Mouse (Mus musculus) adrenal gland, adult 18-20 months (tissue): ENCODE measurements around the gene Kdm5a. TPM values are rescaled to one million over a fixed set of nuclear protein-coding genes. Genes with fewer than 3 reads are reported as not detected.

Experiments used
- DNase-seq, 2 experiments: peaks; one replicate each; pipeline ENCODE4 v3.0.0; 2021 to 2022; ENCODE audit warnings: low spot score in 2 of 2
- total RNA-seq, 2 experiments: library from RNA; stranded (reverse); gene quantifications; 1 replicate in 1 of 2; 2 replicates in 1 of 2; pipeline ENCODE4 v1.2.3; 2021

The Kdm5a gene
- total RNA-seq, 2 experiments from 2014 or later: 39.0 to 48.5 TPM

DNA sequence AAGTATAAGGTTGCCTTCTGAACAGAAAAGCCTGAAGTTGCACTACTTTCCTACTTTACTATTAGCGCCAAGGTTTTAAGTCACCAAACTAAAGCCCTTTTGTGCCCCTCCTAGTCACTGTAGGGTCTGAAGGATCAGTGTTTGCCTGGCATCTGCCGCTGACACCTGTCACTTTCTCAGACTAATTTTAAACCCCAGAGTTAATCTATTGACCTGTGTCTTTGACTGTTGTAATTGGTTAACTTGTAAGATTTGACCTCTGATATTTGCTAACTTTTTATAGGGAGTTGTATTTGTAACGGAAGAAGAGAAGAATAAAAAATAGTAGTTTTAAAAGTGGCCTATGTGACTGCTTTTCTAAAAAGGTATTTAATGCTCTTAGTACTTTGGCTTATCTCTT, 74.2 kb downstream of the Kdm5a start:
- no peak for DNase-seq

DNA sequence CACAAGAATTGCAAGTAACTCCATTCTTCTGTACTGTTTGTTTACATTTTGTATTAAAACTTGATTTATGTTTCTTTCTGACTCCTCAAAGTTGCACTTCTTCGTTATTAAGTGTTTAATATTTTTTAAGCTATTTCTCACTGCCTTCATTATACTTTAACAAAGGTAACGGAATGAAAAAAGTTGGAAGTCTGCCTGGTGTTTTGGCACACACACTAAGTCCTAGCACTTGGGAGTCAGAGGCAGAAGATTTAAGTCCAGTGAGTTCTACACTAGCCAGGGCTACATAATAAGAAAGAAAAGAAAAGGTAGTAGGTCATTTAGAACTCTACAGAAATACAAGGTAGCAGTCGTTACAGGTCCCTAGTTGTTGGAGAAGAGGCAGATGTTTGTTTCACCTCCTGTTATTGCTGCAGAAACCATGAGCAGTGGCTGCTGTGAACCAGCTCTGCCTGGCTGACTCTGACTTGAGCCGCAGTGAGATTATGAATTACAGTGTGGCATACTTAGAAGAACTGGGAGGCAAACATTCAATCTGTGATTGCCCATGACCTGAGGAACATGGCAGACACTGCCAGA, 78.3 kb downstream of the Kdm5a start:
- DNase-seq: no peak

DNA sequence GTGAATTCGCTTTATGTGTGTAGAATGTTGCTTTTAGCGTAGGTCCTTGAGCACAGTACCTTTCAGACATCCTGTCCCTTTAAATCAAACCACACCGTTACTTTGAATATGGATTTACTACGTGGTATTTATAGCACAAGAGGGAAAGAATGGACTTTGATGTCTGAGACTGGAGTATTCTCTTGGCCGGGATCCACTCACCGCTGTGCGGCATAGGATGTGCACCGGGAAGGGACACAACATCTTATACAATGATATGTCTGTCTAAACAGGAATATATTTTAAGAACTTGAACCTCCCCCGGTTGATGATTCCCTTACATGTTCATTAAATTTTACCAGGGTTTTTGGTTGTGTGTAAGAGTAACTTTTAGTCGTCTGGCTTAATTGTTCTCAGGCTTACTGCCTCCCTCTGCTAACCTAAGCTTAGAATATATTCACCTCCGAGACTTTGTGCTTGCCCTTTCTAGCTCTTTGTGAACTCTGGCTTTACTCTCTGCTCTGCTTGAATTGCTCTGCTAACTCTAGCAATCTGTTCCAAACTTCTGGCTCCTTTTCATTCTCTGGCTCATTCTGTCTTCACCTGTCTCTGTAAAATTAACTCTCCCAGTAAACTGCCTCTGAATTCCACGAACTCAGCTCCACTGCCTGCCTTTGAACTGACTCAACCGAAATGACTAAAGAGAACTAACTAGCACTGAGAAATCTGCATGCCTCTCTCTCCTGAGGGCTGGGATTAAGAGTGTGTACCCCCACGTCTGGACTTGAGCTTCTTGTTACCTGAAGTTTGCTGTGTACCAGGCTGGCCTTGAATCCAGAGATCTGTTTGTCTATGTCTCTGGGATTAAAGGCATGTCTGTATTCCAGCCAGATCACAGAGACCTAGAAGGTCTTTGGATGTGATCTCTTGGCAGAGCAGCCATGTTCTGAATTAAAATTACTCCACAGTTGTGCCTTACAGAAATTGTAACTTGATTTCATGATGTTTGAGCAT, 79.7 kb downstream of the Kdm5a start:
- DNase-seq: no peak

DNA sequence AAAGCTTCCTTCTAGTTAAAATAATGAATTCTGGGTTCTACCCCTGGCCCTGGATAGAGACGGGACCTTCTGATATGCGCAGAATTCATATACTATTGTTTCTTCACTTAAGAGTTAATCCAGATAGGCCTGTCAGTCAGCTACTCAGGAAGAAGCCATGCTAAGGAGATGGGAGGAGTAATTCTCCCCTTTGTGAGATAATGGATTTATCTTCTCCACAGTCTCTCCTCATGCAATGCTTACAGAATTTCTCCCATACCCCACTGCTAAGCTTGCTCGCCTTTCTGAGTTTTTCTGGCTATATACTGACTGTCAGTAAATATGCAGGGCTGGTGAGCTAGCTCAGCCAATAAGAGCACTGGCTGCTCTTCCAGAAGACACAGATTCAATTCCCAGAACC, 86.3 kb downstream of the Kdm5a start:
- DNase-seq: no peak

DNA sequence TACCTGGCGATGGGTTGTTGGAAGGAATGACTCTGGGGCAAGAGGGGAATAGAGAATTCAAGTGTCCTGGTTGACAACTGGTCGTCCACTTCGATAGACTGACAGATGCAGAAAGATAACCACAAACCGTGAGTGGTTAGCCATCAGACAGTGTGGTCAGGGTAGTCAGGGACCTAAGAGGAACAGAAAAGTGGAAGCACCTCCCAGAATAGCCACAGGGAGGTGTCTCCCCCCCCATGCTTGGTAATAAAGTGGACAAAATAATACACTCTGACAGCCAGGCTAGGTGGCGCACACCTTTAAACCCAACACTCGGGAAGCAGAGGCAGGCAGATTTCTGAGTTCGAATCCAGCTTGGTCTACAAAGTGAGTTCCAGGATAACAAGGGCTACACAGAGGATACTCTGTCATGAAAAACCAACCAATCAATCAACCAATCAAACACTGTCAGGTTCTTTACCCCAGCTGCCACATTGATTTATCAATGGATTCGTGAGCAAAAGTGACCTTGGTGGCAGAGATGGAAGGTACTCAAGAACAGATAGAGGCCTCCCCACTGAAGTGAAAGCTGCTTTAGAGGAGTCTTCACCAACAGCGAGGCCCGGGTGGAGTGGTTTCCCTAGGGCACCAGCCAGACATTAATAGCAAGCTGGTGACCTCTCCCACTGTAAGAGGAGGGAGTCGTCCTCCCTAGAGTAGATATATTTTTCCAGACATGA, 88.6 kb downstream of the Kdm5a start:
- DNase-seq: no peak

DNA sequence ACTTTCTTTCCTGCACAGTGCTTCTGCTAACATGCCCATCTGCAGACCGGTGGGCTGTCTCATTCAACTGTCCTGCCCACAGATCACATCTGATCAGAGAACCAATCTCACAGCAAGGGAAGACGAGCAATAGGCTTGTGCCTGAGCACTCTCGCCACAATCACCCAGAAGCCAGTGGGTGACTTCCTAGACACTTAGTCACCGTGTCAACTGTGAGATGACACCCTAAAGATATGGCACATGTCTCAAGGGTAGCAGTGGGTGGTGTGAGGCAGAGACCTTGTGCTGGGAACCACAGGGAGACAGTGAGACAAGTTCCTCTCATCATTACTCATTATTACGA, 89.2 kb downstream of the Kdm5a start:
- DNase-seq: no peak

DNA sequence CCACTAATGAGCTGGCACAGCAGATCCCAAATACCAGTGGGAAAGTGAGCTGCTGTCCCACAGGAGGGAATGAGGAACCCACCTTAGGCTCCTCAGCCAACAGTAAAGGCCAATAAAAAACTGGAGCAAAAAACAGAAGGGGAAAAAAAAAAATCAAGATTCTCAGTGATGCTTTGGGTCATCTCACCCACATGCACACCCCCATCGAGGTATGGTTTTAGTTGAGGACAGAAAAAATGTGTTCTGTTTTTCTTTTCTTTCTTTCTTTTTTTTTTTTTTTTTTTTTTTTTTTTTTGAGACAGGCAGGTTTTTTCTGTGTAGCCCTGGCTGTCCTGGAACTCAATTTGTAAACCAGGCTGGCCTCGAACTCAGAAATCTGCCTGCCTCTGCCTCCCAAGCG, 89.6 kb downstream of the Kdm5a start:
- DNase-seq: no peak

DNA sequence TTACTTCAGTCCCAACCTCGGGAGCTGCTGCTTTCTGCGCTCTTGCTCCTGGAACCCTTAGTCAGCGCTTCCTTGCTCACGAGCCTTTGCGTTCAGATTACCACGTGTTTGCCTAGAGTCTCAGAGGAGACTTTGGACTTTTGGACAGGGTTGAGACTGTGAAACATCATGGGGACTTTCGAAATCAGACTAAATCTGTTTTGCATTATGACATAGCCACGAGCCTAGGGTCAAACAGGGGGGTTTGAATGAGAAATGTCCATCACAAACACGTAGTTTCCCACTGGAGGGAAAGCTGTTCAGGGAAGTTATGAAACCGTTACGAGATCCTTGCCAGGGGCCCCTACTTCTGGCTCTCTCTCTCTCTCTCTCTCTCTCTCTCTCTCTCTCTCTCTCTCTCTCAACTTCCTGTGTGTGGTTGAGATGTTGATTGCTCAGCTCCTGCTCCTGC, 90.7 kb downstream of the Kdm5a start:
- no peak for DNase-seq

DNA sequence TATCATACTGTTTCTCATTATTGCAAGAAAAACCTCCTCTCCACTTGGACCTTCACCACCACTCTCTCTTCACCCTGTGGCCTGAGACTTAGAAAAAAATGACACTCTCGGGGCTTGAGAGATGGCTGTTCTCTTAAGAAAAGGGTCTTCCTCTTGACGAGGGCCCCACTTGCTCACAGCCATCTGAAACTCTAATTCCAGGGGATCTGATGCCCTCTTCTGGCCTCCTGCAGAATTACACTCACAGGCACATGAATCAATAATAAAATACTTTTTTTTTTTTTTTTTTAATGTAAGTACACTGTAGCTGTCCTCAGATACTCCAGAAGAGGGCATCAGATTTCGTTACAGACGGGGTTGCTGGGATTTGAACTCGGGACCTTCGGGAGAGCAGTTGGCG, 93.2 kb downstream of the Kdm5a start:
- DNase-seq: no peak

DNA sequence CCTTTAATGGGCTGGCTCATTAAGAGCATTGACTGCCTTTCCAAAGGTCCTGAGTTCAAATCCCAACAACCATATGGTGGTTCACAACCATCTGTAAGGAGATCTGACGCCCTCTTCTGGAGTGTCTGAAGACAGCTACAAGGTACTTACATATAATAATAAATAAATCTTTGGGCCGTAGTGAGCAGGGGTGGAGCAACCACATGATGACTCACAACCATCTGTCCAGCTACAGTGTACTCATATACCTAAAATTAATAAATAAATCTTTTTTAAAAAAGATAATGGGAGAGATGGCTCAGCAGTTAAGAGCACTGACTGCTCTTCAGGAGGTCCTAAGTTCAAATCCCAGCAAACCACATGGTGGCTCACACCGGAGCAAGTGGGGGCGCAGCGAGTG, 93.8 kb downstream of the Kdm5a start:
- DNase-seq: no peak

DNA sequence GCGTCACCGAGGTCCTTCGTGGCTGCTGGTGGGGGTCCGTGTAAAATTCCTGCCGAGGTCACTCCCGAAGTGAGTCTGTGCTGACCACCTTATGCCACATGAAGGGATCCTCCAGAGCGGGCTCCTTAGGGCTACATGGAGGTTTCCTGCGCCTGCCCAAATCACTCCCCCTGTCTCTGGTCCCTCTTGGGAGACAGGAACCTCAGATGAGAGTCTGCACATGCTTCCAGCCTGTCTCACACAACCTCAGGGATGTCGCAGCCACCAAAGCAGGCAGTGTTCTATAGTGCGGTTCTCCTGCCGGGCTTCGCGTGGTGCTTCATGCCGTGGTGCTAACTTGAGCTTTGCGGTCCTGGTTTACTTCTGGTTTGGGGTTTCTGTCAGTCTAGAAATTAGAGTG, 97.3 kb downstream of the Kdm5a start:
- DNase-seq: no peak

DNA sequence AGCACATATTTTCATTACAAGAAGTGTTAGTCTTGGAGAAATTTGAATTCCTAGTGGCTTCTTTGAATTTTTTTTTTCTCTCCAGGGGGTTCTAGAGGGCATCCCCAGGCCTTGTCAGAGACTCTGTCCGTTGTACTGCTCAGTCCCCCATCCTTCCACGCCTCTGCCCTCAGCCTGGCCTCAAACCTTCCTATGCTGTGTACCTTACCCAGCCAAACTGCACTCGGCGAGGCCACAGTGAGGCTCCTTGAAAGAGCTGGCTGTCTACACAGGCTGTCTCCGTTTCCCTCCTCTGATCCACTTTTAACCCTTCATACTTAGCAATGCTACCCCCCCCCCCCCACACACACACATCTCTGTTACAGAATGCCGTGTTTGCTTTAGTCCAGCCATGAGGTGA, 98.3 kb downstream of the Kdm5a start:
- DNase-seq: no peak

DNA sequence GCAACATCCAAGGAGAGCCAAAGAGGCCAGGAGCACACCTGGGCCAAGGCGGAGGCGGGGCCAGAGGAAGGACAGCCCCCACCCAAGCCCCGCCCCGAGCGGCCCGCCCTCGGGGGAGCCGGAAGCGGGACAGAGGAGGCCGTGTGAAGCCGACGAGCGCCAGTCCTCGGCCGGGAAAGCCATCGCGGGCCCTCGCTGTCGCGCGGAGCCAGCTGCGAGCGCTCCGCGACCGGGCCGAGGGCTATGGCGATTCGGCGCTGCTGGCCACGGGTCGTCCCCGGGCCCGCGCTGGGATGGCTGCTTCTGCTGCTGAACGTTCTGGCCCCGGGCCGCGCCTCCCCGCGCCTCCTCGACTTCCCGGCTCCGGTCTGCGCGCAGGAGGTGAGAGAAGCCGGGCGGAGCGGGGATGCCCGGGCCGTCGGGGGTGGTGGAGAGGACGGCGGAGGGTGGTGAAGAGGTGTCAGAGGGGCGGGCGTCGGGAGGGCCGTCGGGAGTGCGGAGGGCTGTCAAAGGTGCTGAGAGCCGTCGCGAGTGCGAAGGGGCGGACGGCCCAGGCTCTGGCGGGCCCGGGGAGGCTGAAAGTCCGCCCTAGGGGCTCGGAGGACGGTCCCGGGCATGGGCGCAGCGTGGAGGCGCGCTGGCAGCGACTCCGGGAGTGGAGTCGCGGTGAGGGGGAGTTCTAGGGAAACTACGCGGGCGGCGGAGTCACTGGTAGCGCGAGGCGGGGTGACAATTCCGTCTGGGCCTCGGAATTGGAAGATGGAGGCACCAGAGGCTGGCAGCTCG, 99.4 kb downstream of the Kdm5a start, which contains the start of gene Il17ra:
TSS of gene Il17ra (plus strand) at position 162 of the 786 bp plus-strand sequence.
- DNase-seq: peak; percentile 70 to 80

DNA sequence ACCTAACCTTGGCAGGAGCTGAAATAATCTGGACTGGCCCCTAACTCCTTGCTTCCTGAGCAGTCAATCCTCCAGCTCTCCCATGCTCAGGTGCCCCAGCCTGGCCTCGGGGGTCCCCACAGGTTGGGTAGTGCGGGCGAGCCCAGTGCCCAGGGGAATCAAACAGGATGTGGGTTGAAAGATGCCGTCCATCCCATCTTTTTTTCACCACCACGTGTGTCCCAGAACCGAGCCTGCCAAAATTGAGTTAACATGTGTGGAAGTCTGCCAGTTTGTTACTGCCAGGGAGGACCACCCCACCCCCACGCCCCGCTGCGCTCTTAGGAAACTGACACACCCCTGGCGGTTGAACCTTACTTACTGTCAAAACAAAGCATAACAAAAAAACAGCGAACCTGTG, 100.0 kb downstream of the Kdm5a start:
- DNase-seq: no peak

DNA sequence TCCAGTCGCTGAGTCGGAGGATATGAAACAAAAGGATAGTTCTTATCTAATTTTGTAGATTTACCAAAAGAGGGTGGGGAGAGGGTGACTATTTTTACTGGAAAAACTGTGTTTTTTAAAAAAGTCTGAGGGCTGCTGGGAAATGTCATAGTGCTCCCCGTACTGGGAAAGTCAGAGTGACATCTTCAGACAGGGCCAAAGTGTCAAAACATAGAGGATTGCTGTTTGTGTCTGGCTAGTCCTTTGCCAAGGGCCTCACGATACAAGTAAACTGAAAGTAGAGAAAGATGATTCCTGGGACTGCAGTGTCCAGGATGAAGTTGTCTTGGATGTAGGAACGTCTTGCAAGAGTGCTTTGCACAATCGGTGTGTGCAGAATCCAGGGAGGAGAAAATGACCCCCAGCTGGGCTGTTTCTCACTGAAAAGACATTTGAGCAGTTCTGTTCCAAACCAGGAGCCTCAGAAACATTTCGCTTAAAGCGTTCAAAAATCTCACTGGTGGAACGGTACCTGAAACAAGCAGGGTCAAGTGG, 100.5 kb downstream of the Kdm5a start:
- DNase-seq: no peak

DNA sequence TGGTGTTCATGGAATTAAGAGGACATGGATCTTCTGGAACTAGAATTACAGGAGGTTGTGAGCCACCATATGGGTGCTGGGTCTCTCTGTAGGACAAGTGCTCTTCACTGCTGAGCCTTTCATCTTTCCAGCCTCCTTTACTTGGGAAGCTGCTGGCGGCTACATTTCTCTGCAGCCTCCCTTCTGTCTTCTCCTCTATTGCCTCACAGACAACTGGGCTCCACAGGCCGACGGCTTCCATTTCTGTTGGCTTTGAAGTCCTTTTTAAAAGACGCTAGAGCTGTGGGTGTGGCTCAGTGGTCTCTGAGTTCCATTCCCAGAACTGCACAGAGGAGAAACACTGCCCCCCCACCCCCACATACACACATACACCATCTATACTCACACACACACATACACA, 101.5 kb downstream of the Kdm5a start:
- DNase-seq: no peak

DNA sequence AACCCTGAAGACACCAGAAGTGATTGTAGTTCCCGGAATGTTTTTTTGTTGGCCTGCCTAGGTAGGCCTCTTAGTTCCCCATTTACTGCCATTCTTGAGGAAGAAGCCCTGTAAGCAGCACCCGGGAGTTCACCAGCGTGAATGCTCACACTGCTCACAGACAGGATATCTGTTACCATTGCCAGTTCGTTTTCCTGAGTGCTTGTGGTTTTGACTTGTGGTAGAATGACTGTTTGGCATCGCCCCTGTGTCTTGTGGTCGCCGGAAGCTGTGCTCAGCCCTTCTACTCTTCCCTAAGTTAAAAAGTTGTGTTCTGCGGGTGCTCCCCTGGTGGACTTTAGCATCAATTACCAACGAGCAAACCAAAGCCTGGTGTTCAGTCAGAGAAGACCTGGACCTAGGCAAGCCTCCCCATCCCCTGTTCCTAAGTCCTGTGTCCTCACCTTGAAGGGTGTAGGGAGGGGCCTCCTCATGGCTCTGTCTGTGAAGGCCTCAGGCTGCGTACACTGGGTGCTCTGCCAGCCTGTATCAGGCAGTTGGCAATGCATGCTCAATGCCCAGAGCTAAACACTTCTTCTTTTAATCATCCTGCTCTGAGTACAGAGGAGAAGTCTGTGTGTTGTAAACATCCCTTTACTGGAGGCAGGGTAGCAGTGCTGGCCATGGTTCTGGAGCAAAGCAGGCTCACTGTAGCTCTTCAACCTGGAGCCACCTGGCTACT, 102.8 kb downstream of the Kdm5a start:
- no peak for DNase-seq

DNA sequence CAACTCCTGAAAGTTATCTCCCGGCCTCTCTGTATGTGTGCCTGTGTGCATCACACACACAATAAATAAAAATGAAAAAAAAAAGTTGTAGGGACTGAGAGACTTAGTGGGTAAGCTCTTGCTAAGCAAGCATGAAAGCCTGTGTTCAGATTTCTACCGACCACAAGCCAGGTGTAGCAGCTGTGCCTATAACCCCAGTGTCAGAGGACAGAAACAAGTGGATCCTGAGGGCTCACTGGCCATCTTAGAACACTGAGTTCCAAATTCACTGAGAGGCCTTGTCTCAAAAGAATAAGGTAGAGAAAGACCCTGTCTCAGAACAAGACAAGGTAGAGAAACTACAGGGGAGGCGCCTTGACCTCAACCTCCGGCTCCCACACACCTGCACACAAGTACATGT, 104.3 kb downstream of the Kdm5a start:
- no peak for DNase-seq

DNA sequence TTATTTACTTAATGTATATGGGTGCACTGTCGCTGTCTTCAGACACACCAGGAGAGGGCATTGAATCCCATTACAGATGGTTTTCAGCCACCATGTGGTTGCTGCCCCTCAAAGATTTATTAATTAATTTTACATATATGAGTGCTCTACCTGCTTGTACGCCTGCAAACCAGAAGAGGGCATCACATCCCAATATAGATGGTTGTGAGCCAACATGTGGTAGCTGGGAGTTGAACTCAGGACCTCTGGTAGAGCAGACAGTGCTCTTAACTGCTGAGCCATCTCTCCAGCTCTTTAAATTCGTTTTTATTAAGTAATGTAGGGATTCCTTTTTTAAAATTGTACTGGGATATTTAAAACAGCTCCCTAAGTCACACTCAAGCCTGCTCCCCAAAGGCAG, 105.3 kb downstream of the Kdm5a start:
- DNase-seq: no peak

DNA sequence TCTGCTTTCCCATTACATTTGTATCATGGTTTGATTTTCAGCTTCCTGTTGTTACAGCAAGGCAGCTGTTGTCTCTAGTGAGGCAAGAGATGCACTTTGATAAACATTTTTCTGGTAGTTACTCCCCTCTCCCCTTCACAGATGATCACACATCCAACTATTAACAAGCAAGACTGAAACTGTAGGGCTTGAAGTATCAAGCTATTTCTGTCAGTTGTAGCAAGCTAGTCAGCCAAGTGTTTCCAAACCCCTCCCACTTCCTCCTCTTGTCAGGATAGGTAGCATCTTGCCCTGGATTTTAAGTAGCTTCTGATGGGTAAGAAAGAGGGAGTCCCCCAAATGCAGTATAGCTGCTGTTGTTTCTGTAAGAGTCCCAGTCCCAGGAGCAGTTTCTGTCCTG, 105.8 kb downstream of the Kdm5a start:
- DNase-seq: no peak
